Mouse (Mus musculus) lung, embryonic 14.5 days (tissue): ENCODE measurements at regions not wholly inside any gene's neighbourhood (a gene's known extent, or its start where the extent isn't known, plus 50 kb on each side); places are given as distances from the start of the nearest gene placed in this dataset.
"Not testable (repeated sequence)": the region's sequence is repeated elsewhere in the genome, so short reads cannot be mapped to it uniquely, and the experiment has no call there.

Source experiments
- ATAC-seq: fragments of 200-750 bp; cut with Nextera tagmentation; 2 replicates; pipeline ENCODE4 v1.8.0; 2017; ENCODE audit warnings: mild to moderate bottlenecking, moderate TSS enrichment, moderate library complexity; ENCODE audit not compliant: insufficient read depth
- DNase-seq: peaks from one replicate; pipeline ENCODE4 v3.0.0-alpha.2; 2015
- H3K27ac ChIP-seq: fragments of 300-500 bp; sonication (generic); 2 replicates; pipeline ENCODE4 v1.5.1; 2014; ENCODE audit warnings: low read depth, mild to moderate bottlenecking, moderate library complexity
- H3K27me3 ChIP-seq: fragments of 300-500 bp; sonication (generic); 2 replicates; pipeline ENCODE4 v1.6.1; 2014; ENCODE audit warnings: low read length, control low read depth; ENCODE audit not compliant: insufficient read depth
- H3K36me3 ChIP-seq: fragments of 300-500 bp; sonication (generic); 2 replicates; pipeline ENCODE4 v1.6.1; 2014; ENCODE audit warnings: control low read depth; ENCODE audit not compliant: insufficient read depth
- H3K4me1 ChIP-seq: fragments of 300-500 bp; sonication (generic); 2 replicates; pipeline ENCODE4 v1.6.1; 2014; ENCODE audit warnings: antibody characterized with exemption, control low read depth; ENCODE audit not compliant: insufficient read depth
- H3K4me2 ChIP-seq: fragments of 300-500 bp; sonication (generic); 2 replicates; pipeline ENCODE4 v1.6.1; 2014; ENCODE audit warnings: mild to moderate bottlenecking
- H3K4me3 ChIP-seq: fragments of 300-500 bp; sonication (generic); 2 replicates; pipeline ENCODE4 v1.5.1; 2014; ENCODE audit warnings: low read depth, low read length
- H3K9ac ChIP-seq: fragments of 300-500 bp; sonication (generic); 2 replicates; pipeline ENCODE4 v1.6.1; 2014
- H3K9me3 ChIP-seq: fragments of 300-500 bp; sonication (generic); 2 replicates; pipeline ENCODE4 v1.6.1; 2016; ENCODE audit warnings: low read depth, low read length, control low read depth
- CTCF ChIP-seq: IDR thresholded peaks from 2 replicates; pipeline ENCODE4 v1.5.1; 2016; ENCODE audit warnings: antibody characterized with exemption, low read depth
- WGBS: fragments of 180-500 bp; shearing (Covaris S2); extraction: QIAGEN DNeasy Blood & Tissue Kit; methylation state at CpG from one replicate; pipeline ENCODE4 v1.1.7; 2014; 5-methylcytosine and 5-hydroxymethylcytosine counted together

- no peak for TF ChIP-seq CTCF
- no peak overlapping the region for H3K9ac ChIP-seq
- 60% methylated on average over 5 of the region's 5 CpGs for WGBS
These were observed 280.7 kb downstream of the Setd4 start for GRCm38 (mm10) chr16:93323172-93323571.

GRCm38 (mm10) chr16:93319581-93319980 is 284.3 kb downstream of the Setd4 start:
- Histone ChIP-seq H3K9ac (no peak overlapping the region), H3K4me2 (no peak overlapping the region), H3K4me1 (no peaks in the 10 kb centered on the region), H3K9me3 (no peaks in the 10 kb centered on the region), H3K27me3 (no peaks in the 10 kb centered on the region), H3K36me3 (no peaks in the 10 kb centered on the region), H3K4me3 (no peak overlapping the region), H3K27ac (no peak overlapping the region)
- no peak for TF ChIP-seq CTCF
- no peak for DNase-seq
- no peak for ATAC-seq
- WGBS = 72% methylated on average over 5 of the region's 5 CpGs

More at GRCm38 (mm10) chr16:93323172-93323571, 280.7 kb downstream of the Setd4 start:
- H3K4me3 ChIP-seq = no peak overlapping the region
- H3K4me2 ChIP-seq = no peak overlapping the region
- no peak for ATAC-seq
- DNase-seq = no peak
- no peaks in the 10 kb centered on the region for H3K4me1 ChIP-seq
- H3K9me3 ChIP-seq = no peaks in the 10 kb centered on the region
- no peaks in the 10 kb centered on the region for H3K36me3 ChIP-seq
- no peak overlapping the region for H3K27ac ChIP-seq
- no peaks in the 10 kb centered on the region for H3K27me3 ChIP-seq

GRCm38 (mm10) chr16:93311644-93312043 is 292.2 kb downstream of the Setd4 start:
- Histone ChIP-seq H3K4me1 (no peaks in the 10 kb centered on the region), H3K36me3 (no peaks in the 10 kb centered on the region), H3K27me3 (peaks cover 10% of the 10 kb centered on the region; the same call in 1 of the 2 replicates), H3K9ac (no peak overlapping the region), H3K4me3 (no peak overlapping the region), H3K9me3 (no peaks in the 10 kb centered on the region), H3K4me2 (no peak overlapping the region), H3K27ac (no peak overlapping the region)
- DNase-seq (no peak), ATAC-seq (no peak)
- TF ChIP-seq CTCF = no peak
- 13% methylated on average over 12 of the region's 12 CpGs for WGBS

- no peaks in the 10 kb centered on the region for H3K4me1 ChIP-seq
- DNase-seq (no peak), ATAC-seq (no peak)
- H3K27me3 ChIP-seq = peaks cover 10% of the 10 kb centered on the region; the same call in 1 of the 2 replicates
- TF ChIP-seq CTCF = no peak
- H3K36me3 ChIP-seq = no peaks in the 10 kb centered on the region
- H3K4me2 ChIP-seq = no peak overlapping the region
- no peak overlapping the region for H3K4me3 ChIP-seq
- no peaks in the 10 kb centered on the region for H3K9me3 ChIP-seq
- H3K9ac ChIP-seq = no peak overlapping the region
- WGBS = 82% methylated on average over 2 of the region's 2 CpGs
- no peak overlapping the region for H3K27ac ChIP-seq
These were observed 295.1 kb downstream of the Setd4 start for GRCm38 (mm10) chr16:93308666-93309360.

DNA sequence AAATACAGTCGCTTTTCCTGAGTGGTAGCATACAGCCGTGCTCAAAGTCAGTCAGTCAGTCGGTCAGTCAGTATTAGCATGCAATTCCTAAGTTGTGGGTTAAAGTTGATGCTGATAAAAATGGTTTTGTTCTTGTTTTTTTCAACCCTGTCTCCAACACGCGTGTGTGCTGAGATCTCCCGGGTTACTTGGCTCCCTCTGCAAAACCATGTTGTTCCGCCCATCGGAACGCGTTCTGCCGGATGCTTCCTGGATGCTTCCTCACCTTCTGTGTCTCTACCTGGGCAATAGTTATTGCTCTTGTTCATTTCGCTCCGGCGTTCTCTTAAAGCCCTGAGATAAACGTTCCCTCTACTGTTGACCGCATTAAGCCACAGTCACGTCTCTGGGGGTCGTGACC is 296.9 kb downstream of the Setd4 start:
- no peak for DNase-seq
- no peak for TF ChIP-seq CTCF
- no peak for ATAC-seq
- Histone ChIP-seq H3K4me3 (no peak overlapping the region), H3K27me3 (peaks cover 10% of the 10 kb centered on the region; the same call in 1 of the 2 replicates), H3K9ac (no peak overlapping the region), H3K36me3 (no peaks in the 10 kb centered on the region), H3K9me3 (no peaks in the 10 kb centered on the region), H3K4me2 (no peak overlapping the region), H3K27ac (no peak overlapping the region), H3K4me1 (no peaks in the 10 kb centered on the region)
- 83% methylated on average over 18 of the region's 18 CpGs for WGBS

DNA sequence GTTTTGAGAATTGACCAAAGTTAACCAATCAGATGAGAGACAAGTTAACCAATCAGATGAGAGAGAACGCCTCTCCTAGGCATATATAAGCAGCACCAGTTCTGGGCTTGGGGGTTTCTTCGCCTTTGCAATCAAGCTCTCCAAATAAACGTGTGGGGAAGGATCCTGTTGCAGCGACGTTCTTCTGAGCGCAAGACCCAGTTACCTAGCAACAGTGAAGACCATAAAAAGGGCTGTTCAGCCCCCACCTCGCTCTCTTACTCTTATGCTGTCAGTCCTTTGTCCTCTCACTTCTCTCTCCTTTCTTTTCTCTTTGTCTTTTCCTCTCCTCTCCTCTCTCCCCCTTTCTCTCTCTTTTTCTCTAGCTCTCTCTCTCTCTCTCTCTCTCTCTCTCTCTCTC is 297.7 kb downstream of the Setd4 start:
- 56% methylated on average over 7 of the region's 7 CpGs for WGBS
- not testable (repeated sequence) for H3K27me3 ChIP-seq, DNase-seq, H3K9ac ChIP-seq, H3K36me3 ChIP-seq, H3K4me3 ChIP-seq, H3K4me1 ChIP-seq, ATAC-seq, H3K27ac ChIP-seq, H3K4me2 ChIP-seq, H3K9me3 ChIP-seq

GRCm38 (mm10) chr16:93294430-93294829 is 309.4 kb downstream of the Setd4 start:
- peak; percentile 42 for DNase-seq
- no peaks in the 10 kb centered on the region for H3K36me3 ChIP-seq
- WGBS = 20% methylated on average over 5 of the region's 5 CpGs

More at GRCm38 (mm10) chr16:93294430-93294829, 309.4 kb downstream of the Setd4 start:
- Histone ChIP-seq H3K4me2 (no peak overlapping the region), H3K9me3 (no peaks in the 10 kb centered on the region), H3K27me3 (no peaks in the 10 kb centered on the region), H3K9ac (no peak overlapping the region), H3K27ac (no peak overlapping the region), H3K4me3 (no peak overlapping the region), H3K4me1 (no peaks in the 10 kb centered on the region)
- no peak for ATAC-seq
- peak; percentile 39 for TF ChIP-seq CTCF
